Mouse (Mus musculus) G1E-ER4 (cell line): Measurements from ENCODE around the gene Olfr1459. TPM values are rescaled to one million over a fixed set of nuclear protein-coding genes. Genes with fewer than 3 reads are reported as not detected.

Source experiments
- GATA1 ChIP-seq: IDR thresholded peaks from one replicate; pipeline ENCODE4 v1.8.0; 2012; ENCODE audit warnings: low read length, inconsistent platforms
- polyA plus RNA-seq: library from polyadenylated mRNA; stranded (reverse); fragments of >175 nt; gene quantifications from 2 replicates; pipeline ENCODE4 v1.2.3, GENCODE M21; 2012

Olfr1459 gene
- polyA plus RNA-seq, result not detected in 2 replicates

- TF ChIP-seq GATA1, result no peak
These were observed at the start of gene Olfr1459 for GRCm38 (mm10) chr19:13149449-13149848. Olfr1459 (minus strand) TSS chr19:13149549.

- TF ChIP-seq GATA1, result no peak
These were observed 36.1 kb upstream of the Olfr1459 start, which contains the start of gene Olfr1462 for GRCm38 (mm10) chr19:13185434-13185833. Olfr1462 (plus strand) TSS chr19:13185734.

- no peak for TF ChIP-seq GATA1
These were observed 13.4 kb upstream of the Olfr1459 start, which contains the start of gene Olfr1461 for GRCm38 (mm10) chr19:13162700-13163099. Olfr1461 (plus strand) TSS chr19:13163000.

GRCm38 (mm10) chr19:13106675-13107074, 42.7 kb downstream of the Olfr1459 start, which contains the start of gene Olfr1458:
Olfr1458 (minus strand) TSS chr19:13106775.
- no peak for TF ChIP-seq GATA1

DNA sequence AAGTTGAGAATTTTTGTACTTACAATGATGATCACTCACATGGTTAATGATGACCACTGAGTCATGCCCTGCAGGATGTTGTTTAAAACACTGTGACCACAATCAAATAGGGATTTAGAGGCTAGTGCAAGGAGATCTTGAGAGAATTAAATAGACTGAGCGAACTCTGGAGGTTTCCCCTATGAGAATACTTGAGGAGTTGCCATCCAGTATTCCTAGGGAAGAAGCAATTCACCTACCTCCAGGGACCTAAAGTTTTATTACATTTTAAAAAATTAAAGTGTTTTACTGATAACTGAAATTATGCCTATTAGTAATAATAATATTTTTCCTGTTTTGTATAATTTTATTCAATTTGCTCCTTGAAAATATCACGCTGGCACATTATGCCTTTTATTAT, 51.6 kb downstream of the Olfr1459 start, which contains the start of gene Olfr1457:
Gene Olfr1457 (minus strand): TSS at position 101 of the 400 bp plus-strand sequence.
- no peak for TF ChIP-seq GATA1

GRCm38 (mm10) chr19:13093908-13094307, 55.4 kb downstream of the Olfr1459 start:
- no peak for TF ChIP-seq GATA1

Other genes starting within 250 kb of the Olfr1459 start
- gene Olfr1447, start 245.8 kb downstream of the Olfr1459 start, polyA plus RNA-seq, result not detected in 2 replicates
- not detected in 2 replicates for gene Olfr1448, start 225.1 kb downstream of the Olfr1459 start, polyA plus RNA-seq
- not detected in 2 replicates for gene Olfr1449, start 218.7 kb downstream of the Olfr1459 start, polyA plus RNA-seq
- not detected in 2 replicates for gene Olfr1450, start 199.3 kb downstream of the Olfr1459 start, polyA plus RNA-seq
- not detected in 2 replicates for gene Olfr1451, start 154.5 kb downstream of the Olfr1459 start, polyA plus RNA-seq
- not detected in 2 replicates for gene Olfr1453, start 121.2 kb downstream of the Olfr1459 start, polyA plus RNA-seq
- not detected in 2 replicates for gene Olfr1454, start 88.9 kb downstream of the Olfr1459 start, polyA plus RNA-seq
- not detected in 2 replicates for gene Olfr1457, start 51.7 kb downstream of the Olfr1459 start, polyA plus RNA-seq
- not detected in 2 replicates for gene Olfr1458, start 42.8 kb downstream of the Olfr1459 start, polyA plus RNA-seq
- not detected in 2 replicates for gene Olfr1461, start 13.5 kb upstream of the Olfr1459 start, polyA plus RNA-seq
- not detected in 2 replicates for gene Olfr1462, start 36.2 kb upstream of the Olfr1459 start, polyA plus RNA-seq
- not detected in 2 replicates for gene Olfr1463, start 81.8 kb upstream of the Olfr1459 start, polyA plus RNA-seq
- not detected in 2 replicates for gene Olfr1465, start 166.0 kb upstream of the Olfr1459 start, polyA plus RNA-seq
- not detected in 2 replicates for gene Olfr1466, start 189.3 kb upstream of the Olfr1459 start, polyA plus RNA-seq
- not detected in 2 replicates for gene Olfr1467, start 212.7 kb upstream of the Olfr1459 start, polyA plus RNA-seq